Mouse (Mus musculus) stomach, embryonic 14.5 days (tissue): ENCODE measurements at regions not wholly inside any gene's neighbourhood (a gene's known extent, or its start where the extent isn't known, plus 50 kb on each side); places are given as distances from the start of the nearest gene placed in this dataset.

Source experiments
- ATAC-seq: fragments of 200-750 bp; cut with Nextera tagmentation; 2 replicates; pipeline ENCODE4 v1.8.0; 2017; ENCODE audit warnings: low read depth, moderate TSS enrichment; ENCODE audit not compliant: insufficient number of reproducible peaks, insufficient read depth, low FRiP score
- H3K27ac ChIP-seq: fragments of 300-500 bp; sonication (generic); 2 replicates; pipeline ENCODE4 v1.5.1; 2014; ENCODE audit warnings: mild to moderate bottlenecking, low read length, moderate library complexity, mixed read lengths
- H3K27me3 ChIP-seq: fragments of 300-500 bp; sonication (generic); 2 replicates; pipeline ENCODE4 v1.6.1; 2014; ENCODE audit warnings: low read length, control low read depth, mixed read lengths; ENCODE audit not compliant: control insufficient read depth, insufficient read depth
- H3K36me3 ChIP-seq: fragments of 300-500 bp; sonication (generic); 2 replicates; pipeline ENCODE4 v1.6.1; 2014; ENCODE audit warnings: mild to moderate bottlenecking, control low read depth, low read length, moderate library complexity, mixed read lengths; ENCODE audit not compliant: control insufficient read depth, insufficient read depth
- H3K4me1 ChIP-seq: fragments of 300-500 bp; sonication (generic); 2 replicates; pipeline ENCODE4 v1.6.1; 2014; ENCODE audit warnings: low read length, control low read depth, mixed read lengths; ENCODE audit not compliant: control insufficient read depth, insufficient read depth
- H3K4me2 ChIP-seq: fragments of 300-500 bp; sonication (generic); replicated peaks from 2 replicates; pipeline ENCODE4 v1.6.1; 2014; ENCODE audit warnings: low read depth, low read length, control low read depth
- H3K4me3 ChIP-seq: fragments of 300-500 bp; sonication (generic); 2 replicates; pipeline ENCODE4 v1.5.1; 2014; ENCODE audit warnings: low read depth, low read length, control low read depth
- H3K9ac ChIP-seq: fragments of 300-500 bp; sonication (generic); replicated peaks from 2 replicates; pipeline ENCODE4 v1.6.1; 2014; ENCODE audit warnings: low read depth, mild to moderate bottlenecking, control low read depth, low read length, moderate library complexity, mixed read lengths
- H3K9me3 ChIP-seq: fragments of 300-500 bp; sonication (generic); 2 replicates; pipeline ENCODE4 v1.6.1; 2016; ENCODE audit warnings: low read depth, low read length, control low read depth; ENCODE audit not compliant: control insufficient read depth
- WGBS: fragments of 180-500 bp; shearing (Covaris S2); extraction: QIAGEN DNeasy Blood & Tissue Kit; methylation state at CpG from one replicate; pipeline ENCODE4 v1.1.7; 2014; 5-methylcytosine and 5-hydroxymethylcytosine counted together

GRCm38 (mm10) chr2:133274424-133274823 is 277.5 kb upstream of the Bmp2 start:
- Histone ChIP-seq H3K9me3 (no peaks in the 10 kb centered on the region), H3K27me3 (no peaks in the 10 kb centered on the region), H3K9ac (no peak overlapping the region), H3K4me2 (no peak overlapping the region), H3K36me3 (no peaks in the 10 kb centered on the region), H3K4me1 (no peaks in the 10 kb centered on the region), H3K27ac (no peak overlapping the region), H3K4me3 (no peak overlapping the region)
- ATAC-seq: no peak
- 19% methylated on average over 4 of the region's 4 CpGs for WGBS

DNA sequence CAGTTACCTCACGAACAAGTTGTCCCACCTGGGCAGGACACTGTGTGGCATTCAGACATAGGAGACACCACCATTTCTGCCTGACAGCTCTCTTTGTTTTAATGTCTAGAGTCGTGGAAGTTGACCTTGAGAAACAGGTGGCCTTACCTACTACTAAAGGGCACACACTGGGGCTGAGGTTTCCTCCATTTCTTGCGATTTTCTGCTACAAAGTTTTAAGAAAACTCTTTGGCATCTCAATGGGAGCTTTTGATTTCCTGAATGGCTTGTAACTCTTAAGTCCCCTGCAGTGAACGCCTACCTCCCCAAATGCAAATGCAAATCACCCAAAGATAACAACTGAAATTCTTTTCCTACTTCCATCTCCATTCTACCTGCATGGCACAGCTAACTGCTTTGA is 273.4 kb upstream of the Bmp2 start:
- H3K9ac ChIP-seq: no peak overlapping the region
- H3K27ac ChIP-seq: no peak overlapping the region
- H3K36me3 ChIP-seq: no peaks in the 10 kb centered on the region
- no peaks in the 10 kb centered on the region for H3K27me3 ChIP-seq
- no peak overlapping the region for H3K4me2 ChIP-seq
- no peaks in the 10 kb centered on the region for H3K4me1 ChIP-seq
- no peak for ATAC-seq
- 58% methylated on average over 4 of the region's 4 CpGs for WGBS
- no peaks in the 10 kb centered on the region for H3K9me3 ChIP-seq
- H3K4me3 ChIP-seq: no peak overlapping the region

GRCm38 (mm10) chr2:133279275-133279674 is 272.7 kb upstream of the Bmp2 start:
- Histone ChIP-seq H3K27me3 (no peaks in the 10 kb centered on the region), H3K36me3 (no peaks in the 10 kb centered on the region), H3K4me3 (no peak overlapping the region), H3K4me2 (no peak overlapping the region), H3K4me1 (no peaks in the 10 kb centered on the region), H3K9me3 (no peaks in the 10 kb centered on the region), H3K27ac (no peak overlapping the region), H3K9ac (no peak overlapping the region)
- no peak for ATAC-seq
- 89% methylated on average over 4 of the region's 4 CpGs for WGBS

- 75% methylated on average over 5 of the region's 5 CpGs for WGBS
- Histone ChIP-seq H3K27ac (no peak overlapping the region), H3K4me1 (no peaks in the 10 kb centered on the region), H3K9me3 (no peaks in the 10 kb centered on the region), H3K4me3 (no peak overlapping the region), H3K4me2 (no peak overlapping the region), H3K36me3 (no peaks in the 10 kb centered on the region), H3K27me3 (no peaks in the 10 kb centered on the region), H3K9ac (no peak overlapping the region)
- no peak for ATAC-seq
Measured at GRCm38 (mm10) chr2:133282692-133283091, 269.3 kb upstream of the Bmp2 start.

- Histone ChIP-seq H3K36me3 (no peaks in the 10 kb centered on the region), H3K4me1 (no peaks in the 10 kb centered on the region), H3K4me2 (no peak overlapping the region), H3K4me3 (no peak overlapping the region), H3K27ac (no peak overlapping the region), H3K9ac (no peak overlapping the region), H3K9me3 (no peaks in the 10 kb centered on the region), H3K27me3 (no peaks in the 10 kb centered on the region)
- ATAC-seq: no peak
- 38% methylated on average over 1 of the region's 1 CpGs for WGBS
Measured at GRCm38 (mm10) chr2:133283709-133284108, 268.2 kb upstream of the Bmp2 start.

GRCm38 (mm10) chr2:133294136-133294535 is 257.8 kb upstream of the Bmp2 start:
- H3K4me2 ChIP-seq: no peak overlapping the region
- no peak overlapping the region for H3K9ac ChIP-seq
- ATAC-seq: no peak
- WGBS: 55% methylated on average over 7 of the region's 7 CpGs
- H3K27me3 ChIP-seq: no peaks in the 10 kb centered on the region
- H3K4me1 ChIP-seq: no peaks in the 10 kb centered on the region
- H3K4me3 ChIP-seq: no peak overlapping the region
- H3K9me3 ChIP-seq: no peaks in the 10 kb centered on the region
- no peaks in the 10 kb centered on the region for H3K36me3 ChIP-seq
- no peak overlapping the region for H3K27ac ChIP-seq

DNA sequence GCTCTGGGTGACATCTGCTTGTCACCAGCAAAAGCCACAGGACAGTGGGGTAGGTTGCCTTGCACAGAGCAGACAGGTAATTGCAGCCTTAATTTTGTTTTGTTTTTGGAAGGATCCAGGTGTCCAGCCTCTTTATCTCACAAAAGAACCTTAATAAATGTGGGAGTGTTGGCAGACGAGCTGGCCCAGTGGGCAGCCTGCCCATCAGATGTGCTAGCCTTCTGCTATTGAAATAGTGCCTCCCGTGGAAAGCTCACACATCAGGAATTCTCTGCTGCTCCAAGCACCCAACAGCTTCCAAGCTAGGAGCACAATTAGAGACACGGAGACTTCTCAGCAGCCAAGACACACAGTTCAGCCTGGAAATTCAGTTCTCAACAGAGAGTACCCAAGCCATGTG is 246.0 kb upstream of the Bmp2 start:
- no peak for ATAC-seq
- H3K27me3 ChIP-seq: no peaks in the 10 kb centered on the region
- no peak overlapping the region for H3K4me3 ChIP-seq
- H3K4me1 ChIP-seq: no peaks in the 10 kb centered on the region
- no peak overlapping the region for H3K4me2 ChIP-seq
- WGBS: 69% methylated on average over 3 of the region's 3 CpGs
- H3K27ac ChIP-seq: no peak overlapping the region
- no peak overlapping the region for H3K9ac ChIP-seq
- H3K9me3 ChIP-seq: no peaks in the 10 kb centered on the region
- H3K36me3 ChIP-seq: no peaks in the 10 kb centered on the region

DNA sequence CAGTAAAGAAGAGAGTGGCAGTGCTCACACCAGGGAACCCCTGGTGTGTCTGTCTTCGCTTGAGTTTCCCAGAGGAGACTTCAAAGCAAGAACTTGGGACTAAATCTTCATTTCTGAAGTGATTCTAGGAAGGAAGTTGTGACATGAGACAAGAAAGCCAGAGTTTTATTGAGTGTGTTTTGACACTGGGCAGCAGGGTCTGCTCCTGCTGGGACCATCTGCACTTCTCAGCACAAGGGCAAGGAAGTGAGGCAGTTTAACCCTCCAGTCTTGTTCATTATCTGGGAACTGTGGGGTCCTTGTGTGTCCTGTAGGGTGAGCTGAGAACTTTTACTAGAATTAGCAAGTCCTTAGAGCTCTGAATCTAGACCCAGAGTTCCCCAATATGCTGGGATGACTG is 241.0 kb upstream of the Bmp2 start:
- WGBS: 45% methylated on average over 1 of the region's 1 CpGs
- Histone ChIP-seq H3K9me3 (no peaks in the 10 kb centered on the region), H3K36me3 (no peaks in the 10 kb centered on the region), H3K9ac (no peak overlapping the region), H3K27me3 (no peaks in the 10 kb centered on the region), H3K4me2 (no peak overlapping the region), H3K27ac (no peak overlapping the region), H3K4me3 (no peak overlapping the region), H3K4me1 (no peaks in the 10 kb centered on the region)
- ATAC-seq: no peak

GRCm38 (mm10) chr2:133326290-133327050 is 225.5 kb upstream of the Bmp2 start:
- 59% methylated on average over 6 of the region's 6 CpGs for WGBS
- H3K9ac ChIP-seq: no peak overlapping the region
- no peaks in the 10 kb centered on the region for H3K36me3 ChIP-seq
- H3K27ac ChIP-seq: no peak overlapping the region
- H3K4me2 ChIP-seq: no peak overlapping the region
- no peak overlapping the region for H3K4me3 ChIP-seq
- ATAC-seq: no peak
- H3K4me1 ChIP-seq: no peaks in the 10 kb centered on the region
- no peaks in the 10 kb centered on the region for H3K9me3 ChIP-seq
- no peaks in the 10 kb centered on the region for H3K27me3 ChIP-seq
